Mouse (Mus musculus): ENCODE data around the gene Twnk. TPM values are rescaled to one million over a fixed set of nuclear protein-coding genes. Genes with fewer than 3 reads are reported as not detected.
A peak's percentile ranks its signal among the peaks of the same experiment; 100 is the strongest.

Gene Twnk
- 13.4 and 15.5 TPM in 2 replicates for polyA plus RNA-seq (2015; fragmentation: Nextera tagmentation; extraction: Ambion mirVana)

GRCm38 (mm10) chr19:45005444-45005843 is at the start of gene Twnk:
Gene Twnk, plus strand, starts transcription at chr19:45005663.
- peak; percentile 45 for DNase-seq (ENCODE audit: low spot score)

DNA sequence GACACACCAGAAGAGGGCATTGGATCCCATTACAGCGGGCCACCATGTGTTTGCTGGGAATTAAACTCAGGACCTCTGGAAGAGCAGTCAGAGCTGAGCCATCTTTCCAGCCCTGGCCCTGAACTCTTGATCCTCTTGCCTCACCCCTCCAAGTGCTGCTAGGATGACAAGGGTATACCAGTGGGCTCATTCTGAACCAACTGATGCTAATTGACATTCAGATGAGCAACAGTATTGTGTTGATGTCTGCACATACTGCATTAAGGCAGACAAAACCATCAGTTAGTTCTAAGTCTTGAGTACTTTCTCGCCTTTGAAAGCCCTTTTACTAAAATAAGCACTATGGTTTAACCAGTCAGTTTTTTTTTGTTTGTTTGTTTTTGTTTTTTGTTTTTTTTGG is 45.8 kb upstream of the Twnk start:
- no peak for DNase-seq (ENCODE audit: low spot score)

DNA sequence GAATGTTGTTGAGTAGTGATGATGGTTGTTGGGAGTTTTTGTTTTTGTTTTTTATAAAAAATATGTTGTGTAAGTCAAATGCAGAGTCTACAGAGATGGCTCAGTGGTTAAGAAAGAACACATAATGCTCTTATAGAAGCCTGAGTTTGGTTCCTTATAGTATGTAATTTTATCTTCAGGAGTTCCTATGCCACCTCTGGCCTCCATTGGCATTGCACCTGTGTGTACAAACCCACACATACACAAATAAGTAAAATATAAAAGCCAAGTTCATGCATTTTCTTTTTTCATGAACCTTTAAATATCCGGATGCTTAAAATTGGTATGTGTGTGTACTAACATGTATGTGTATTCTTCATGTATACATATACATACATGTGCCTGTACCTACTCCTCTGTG is 39.5 kb upstream of the Twnk start:
- DNase-seq (ENCODE audit: low spot score) = no peak

DNA sequence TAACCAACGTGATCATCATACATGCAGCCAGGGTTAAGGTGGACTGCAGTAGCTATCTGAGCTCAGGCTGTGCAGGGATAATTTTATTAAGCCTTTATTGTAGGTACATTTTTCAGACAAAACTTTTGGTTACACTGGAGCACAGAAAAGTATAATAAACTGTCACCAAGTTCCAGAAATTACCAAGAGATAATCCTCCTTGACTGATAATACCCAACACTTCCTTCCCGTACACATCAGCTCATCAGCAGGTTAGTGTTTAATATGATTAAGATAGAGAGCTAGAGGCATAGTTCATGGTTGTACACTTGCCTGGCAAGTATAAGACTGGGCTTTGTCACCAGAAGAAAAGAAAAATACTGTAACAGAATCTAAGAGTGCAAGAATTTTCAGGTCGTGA is 37.1 kb upstream of the Twnk start:
- no peak for DNase-seq (ENCODE audit: low spot score)

DNA sequence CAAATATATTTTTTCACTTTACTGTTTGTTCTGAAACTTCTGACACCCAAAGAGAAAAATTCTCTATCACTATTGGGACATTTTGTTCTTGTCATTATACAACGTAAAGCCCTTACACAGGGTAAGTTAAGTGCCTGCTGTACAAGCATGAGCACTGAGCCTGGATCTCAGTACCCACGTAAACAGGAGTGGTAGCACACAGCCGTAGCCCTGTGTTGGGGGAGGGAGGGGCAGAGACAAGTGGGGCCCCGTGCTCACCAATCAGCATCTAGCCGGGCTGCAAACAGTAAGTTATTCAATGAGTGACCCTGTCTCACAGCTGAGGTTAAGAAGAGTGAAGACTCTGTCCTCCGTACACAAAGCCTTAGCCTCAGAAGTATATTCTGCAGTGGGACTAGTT is 28.8 kb upstream of the Twnk start:
- no peak for DNase-seq (ENCODE audit: low spot score)

- DNase-seq (ENCODE audit: low spot score) = no peak
These were observed 28.3 kb upstream of the Twnk start for GRCm38 (mm10) chr19:44977148-44977547.

GRCm38 (mm10) chr19:44980787-44981186 is 24.7 kb upstream of the Twnk start:
- DNase-seq (ENCODE audit: low spot score) = no peak

GRCm38 (mm10) chr19:44982477-44983115 is 22.9 kb upstream of the Twnk start:
- no peak for DNase-seq (ENCODE audit: low spot score)

DNA sequence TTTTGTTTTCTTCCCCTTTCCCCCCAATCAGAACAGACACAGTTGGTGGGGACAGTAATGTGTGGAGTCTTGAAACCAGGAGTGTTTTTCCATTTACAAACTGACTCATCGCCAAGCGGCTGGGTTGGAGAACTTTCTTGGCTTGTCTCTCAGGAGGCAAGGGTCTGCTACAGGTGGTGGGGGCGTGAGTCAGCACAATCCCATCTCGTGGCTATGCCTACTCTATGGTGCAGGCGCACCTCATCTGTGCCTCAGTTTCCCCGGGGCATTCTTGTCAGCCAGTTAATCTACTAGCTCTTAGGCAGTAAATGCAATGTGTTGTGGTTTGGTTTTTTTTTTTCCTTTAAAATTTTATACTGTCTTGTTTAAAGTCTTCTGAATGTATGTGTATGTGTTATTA is 22.1 kb upstream of the Twnk start:
- DNase-seq (ENCODE audit: low spot score) = no peak

- DNase-seq (ENCODE audit: low spot score) = no peak
These were observed 21.0 kb upstream of the Twnk start for GRCm38 (mm10) chr19:44984420-44984819.

DNA sequence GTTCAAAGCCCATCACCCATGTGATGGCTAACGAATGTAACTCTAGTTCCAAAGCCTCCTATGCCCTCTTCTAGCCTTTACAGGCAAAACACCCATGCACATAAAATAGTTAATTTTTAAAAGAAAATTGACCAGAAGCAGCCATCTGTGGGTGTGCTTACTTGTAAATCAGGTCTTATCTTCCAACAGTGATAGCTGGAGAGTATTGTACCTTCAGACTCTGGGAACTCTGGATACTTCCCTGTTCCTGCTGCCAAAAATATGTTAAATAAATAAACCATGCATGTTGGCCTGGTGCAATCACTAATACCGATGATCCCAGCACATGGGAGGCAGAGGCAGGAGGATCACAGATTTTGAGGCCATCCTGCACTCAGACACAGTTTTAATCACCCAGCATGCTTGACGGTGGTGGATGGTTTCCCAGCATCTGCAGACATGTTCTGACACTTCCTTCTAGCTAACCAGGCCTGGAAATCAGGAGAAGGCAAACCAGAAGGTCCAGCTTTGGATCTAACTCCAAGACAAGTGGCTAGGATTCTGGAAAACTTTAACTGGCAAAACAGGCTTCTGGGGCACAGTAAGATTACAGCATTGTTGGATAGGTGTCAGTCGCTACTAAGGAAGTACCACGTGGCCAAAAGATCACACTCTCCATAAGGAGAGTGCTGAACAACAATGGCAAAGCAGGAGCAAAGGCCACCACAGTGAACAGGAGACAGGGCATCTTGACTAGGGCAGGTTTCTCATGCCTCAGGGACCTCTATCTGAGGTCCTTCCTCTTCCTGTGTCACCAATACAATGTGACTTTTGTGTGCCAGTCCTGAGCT is 20.1 kb upstream of the Twnk start:
- DNase-seq (ENCODE audit: low spot score) = no peak

GRCm38 (mm10) chr19:44987004-44987403 is 18.5 kb upstream of the Twnk start:
- no peak for DNase-seq (ENCODE audit: low spot score)

DNA sequence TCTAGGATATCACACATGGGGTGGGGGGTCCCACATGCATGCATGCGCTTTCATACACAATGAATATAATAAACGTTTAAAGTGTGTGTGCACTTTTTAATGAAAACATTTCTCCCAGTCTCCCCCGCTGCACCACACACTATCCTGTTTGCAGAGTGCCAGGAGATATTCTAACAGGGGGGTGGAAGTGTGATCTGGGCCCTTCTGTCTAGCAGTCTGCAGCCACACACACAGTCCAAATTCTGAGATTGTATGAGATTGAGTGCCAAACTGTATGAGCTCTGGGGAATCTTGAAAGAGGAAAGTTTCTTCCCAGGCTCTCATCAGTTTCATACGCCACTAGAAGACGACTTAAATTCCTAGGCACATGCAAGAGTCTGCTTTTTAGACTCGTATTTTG is 17.6 kb upstream of the Twnk start:
- no peak for DNase-seq (ENCODE audit: low spot score)

GRCm38 (mm10) chr19:44988321-44988720 is 17.1 kb upstream of the Twnk start:
- no peak for DNase-seq (ENCODE audit: low spot score)

GRCm38 (mm10) chr19:44988831-44989566 is 16.5 kb upstream of the Twnk start, which contains the start of gene Sema4g:
Gene Sema4g, plus strand, starts transcription at chr19:44989101.
- DNase-seq (ENCODE audit: low spot score) = peak; percentile 53

GRCm38 (mm10) chr19:44989567-44990495 is 15.6 kb upstream of the Twnk start:
- DNase-seq (ENCODE audit: low spot score) = no peak

- no peak for DNase-seq (ENCODE audit: low spot score)
These were observed 14.4 kb upstream of the Twnk start for GRCm38 (mm10) chr19:44991031-44991430.

DNA sequence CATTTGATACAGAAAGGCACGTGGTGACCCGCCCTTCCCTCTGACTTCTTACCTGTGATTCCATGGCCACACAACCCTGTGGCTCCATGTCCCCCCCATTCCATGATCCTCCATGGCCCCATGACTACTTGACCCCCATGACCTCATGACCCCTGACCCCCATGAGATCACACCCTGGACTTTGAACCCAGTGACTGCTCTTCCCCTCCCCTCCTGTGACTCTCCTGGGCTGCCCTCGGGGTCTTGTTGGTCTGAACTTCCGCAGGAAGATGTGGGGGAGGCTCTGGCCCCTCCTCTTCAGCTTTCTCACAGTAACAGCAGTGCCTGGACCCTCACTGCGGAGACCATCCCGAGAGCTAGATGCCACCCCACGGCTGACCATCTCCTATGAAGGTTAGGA is 13.2 kb upstream of the Twnk start:
- no peak for DNase-seq (ENCODE audit: low spot score)

DNA sequence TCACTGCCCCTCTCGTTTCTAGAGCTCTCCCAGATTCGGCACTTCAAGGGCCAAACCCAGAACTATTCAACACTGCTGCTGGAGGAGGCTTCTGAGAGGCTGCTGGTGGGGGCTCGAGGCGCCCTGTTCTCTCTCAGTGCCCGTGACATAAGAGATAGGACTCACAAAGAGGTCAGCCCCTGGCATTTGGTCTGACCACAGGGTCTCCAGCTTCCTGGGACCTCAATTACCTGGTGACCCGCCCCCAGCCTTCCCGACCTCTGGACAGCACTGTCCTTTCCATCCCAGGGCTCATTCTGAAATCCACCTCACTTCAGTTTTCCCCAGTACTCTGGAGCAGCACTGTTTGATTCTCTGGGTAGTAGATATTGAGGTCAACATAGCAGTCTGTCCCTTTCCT is 12.8 kb upstream of the Twnk start:
- DNase-seq (ENCODE audit: low spot score) = no peak

- DNase-seq (ENCODE audit: low spot score) = no peak
These were observed 7.7 kb upstream of the Twnk start for GRCm38 (mm10) chr19:44997786-44998185.

DNA sequence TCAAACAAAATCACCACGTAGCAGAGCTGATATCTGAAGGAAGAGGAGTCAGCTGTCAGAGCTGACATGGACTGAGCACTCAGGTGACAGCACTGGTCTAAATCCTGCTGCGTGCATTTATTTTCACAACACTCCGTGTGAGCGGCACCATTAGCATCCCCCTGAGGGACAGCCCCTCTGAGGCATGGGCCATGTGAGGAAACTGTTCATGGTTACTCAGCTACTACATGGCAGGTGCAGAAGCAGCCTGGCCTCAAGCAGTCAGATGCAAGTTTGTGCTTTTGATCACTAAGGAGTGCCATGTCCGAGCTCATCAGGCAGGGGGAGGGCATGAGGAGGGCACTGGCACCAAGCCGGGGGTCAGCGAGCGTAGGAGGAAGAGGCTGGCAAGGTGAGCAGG is 5.8 kb upstream of the Twnk start:
- DNase-seq (ENCODE audit: low spot score) = no peak

Measured in thymus, postnatal 0 days (tissue).